Mouse (Mus musculus) left cerebral cortex, adult 2 months (tissue): ENCODE measurements around the gene Sema4g. TPM values are rescaled to one million over a fixed set of nuclear protein-coding genes. Genes with fewer than 3 reads are reported as not detected.
A peak's percentile ranks its signal among the peaks of the same experiment; 100 is the strongest.

Experiments used
- DNase-seq, 2 experiments: peaks; one replicate each; pipeline ENCODE4 v3.0.0; 2021 to 2022; ENCODE audit warnings: low spot score in 2 of 2, mixed read lengths in 1 of 2; ENCODE audit errors: extremely low spot score in 1 of 2
- H3K27ac ChIP-seq: fragments of 200-600 bp; 2 replicates; pipeline ENCODE4 v1.8.1; 2022
- H3K4me3 ChIP-seq: fragments of 200-600 bp; 2 replicates; pipeline ENCODE4 v1.8.1; 2022
- CTCF ChIP-seq: fragments of 200-600 bp; IDR thresholded peaks from 2 replicates; pipeline ENCODE4 v1.8.1; 2022; ENCODE audit warnings: antibody characterized with exemption, mild to moderate bottlenecking, moderate library complexity
- intact Hi-C: fragments of 180-260 bp; cut with DNase I; formaldehyde crosslinking; loops from one replicate; pipeline ENCODE4 v1.15.1; 2025
- total RNA-seq, 2 experiments: library from RNA; stranded (reverse); gene quantifications; 2 replicates each; pipeline ENCODE4 v1.2.3; 2021

Gene Sema4g
- total RNA-seq, 2 experiments from 2014 or later: 19.4 to 24.4 TPM

DNA sequence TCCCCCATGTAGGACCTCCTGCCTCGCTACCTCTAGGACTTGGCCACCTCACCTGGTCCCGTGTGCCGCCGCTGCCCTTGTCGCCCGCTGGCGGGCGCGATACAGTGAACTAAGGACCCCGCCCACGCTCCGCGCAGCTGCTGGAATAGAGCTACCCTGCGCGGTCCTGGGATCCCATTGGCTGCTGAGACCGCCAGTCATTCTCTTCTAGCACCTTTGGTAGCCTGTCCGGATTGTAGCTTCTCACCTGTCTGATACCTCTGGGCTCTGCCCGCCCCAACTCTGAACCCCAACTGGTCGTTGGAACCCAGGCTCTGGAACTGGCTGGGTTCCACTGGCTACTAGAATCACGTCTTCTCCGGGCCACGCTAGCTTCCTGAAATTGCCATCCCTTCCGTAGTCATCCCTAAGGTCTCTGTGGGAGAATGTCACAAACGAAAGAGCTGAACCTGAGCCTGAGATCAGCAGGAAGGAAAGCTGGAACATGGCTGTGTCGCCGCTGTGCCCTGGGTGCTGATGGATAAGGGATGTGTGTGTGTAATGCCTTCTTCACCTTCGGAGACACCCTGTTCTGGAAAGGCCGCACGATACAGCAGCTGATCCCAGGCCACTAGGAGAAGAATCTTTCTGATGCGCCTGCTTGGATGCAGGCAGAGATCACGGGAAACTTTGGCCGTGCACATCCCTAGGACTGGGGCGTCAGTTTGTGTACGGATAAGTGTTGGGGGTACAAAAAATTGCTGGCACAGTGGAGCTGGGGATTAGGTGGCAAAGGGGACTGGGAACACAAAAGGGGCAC, 57.8 kb downstream of the Sema4g start:
- intact Hi-C loops: no loop called here
- TF ChIP-seq CTCF: no peak; the same call in 1 of the 2 replicates
- Histone ChIP-seq H3K27ac (peak overlapping the region; percentile 98), H3K4me3 (peak overlapping the region; percentile 62)
- DNase-seq: peak; percentile 79 to 88

DNA sequence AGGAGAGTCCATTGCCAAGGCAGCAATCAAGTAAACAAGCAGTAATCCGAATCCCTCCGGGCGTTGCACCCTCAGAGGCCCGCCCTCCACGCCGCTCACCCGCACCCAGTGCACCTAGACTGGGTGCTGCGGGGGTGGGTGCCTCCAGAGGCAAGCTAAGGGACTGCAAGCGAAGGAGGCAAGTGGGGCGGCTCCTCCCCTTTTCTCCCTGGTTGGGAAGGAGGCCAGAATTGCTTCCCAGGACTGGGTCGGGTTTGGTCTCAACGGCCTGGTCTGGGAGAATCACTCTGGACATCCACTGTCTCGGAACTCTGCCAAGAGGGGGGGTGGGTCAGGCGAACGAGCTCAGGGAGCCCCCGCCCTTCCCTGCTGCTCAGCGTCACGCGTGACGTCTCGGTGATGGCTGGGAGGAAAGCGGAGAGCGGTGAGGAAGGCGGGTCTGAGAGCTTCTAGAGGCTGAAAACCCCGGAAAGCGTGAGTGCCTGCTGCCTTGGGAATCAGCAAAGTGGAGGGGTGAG, 58.6 kb downstream of the Sema4g start, which contains the start of gene Sfxn3:
TSS of gene Sfxn3 (plus strand) at position 87 of the 518 bp plus-strand sequence.
- intact Hi-C loops: no loop called here
- H3K4me3 ChIP-seq: peak within 1 kb of the TSS; percentile 62
- peak within 1 kb of the TSS; percentile 98 for H3K27ac ChIP-seq
- peak; percentile 91 to 93 for DNase-seq
- peak; percentile 84 for TF ChIP-seq CTCF

DNA sequence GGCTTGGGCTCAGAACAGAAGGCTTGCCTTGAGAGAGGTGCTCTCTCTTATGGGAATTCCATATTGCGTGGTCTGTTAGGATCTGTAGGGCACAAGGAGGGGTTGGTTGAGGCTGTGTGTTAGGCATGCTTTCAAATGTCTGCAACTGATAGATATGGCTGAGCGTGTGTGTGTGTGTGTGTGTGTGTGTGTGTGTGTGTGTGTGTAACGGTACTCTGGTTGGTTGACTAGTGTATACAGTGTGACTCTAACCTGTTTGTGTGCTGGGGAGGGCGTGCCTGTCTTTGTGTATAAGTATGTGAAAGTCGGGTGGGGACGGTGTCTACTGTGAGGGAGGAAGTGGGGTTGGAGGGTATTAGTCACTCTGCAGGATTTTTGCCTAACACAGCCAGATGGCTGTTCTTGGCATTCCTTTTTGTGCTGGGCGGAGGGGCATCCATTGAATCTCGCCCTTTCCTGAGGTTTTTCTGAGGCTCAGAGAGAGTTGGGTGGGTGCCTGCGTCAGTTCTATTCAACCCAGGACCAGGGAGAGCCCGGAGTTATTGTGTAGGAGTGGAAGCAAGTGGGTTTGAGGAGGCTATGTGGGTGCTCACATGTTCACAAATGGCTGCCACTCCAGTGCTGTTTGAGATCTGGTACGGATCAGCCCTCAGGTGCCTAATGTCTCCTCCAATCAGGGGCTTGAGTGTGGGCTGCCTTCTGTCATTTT, 59.2 kb downstream of the Sema4g start:
- intact Hi-C loops: loop anchor here (1.0 kb wide), 1 partner anchor 31 kb away; no protein-coding TSS in a partner anchor
- Histone ChIP-seq H3K27ac (peak overlapping the region; percentile 98), H3K4me3 (peak overlapping the region; percentile 62)
- DNase-seq: peak; percentile 76 to 81
- TF ChIP-seq CTCF: no peak

DNA sequence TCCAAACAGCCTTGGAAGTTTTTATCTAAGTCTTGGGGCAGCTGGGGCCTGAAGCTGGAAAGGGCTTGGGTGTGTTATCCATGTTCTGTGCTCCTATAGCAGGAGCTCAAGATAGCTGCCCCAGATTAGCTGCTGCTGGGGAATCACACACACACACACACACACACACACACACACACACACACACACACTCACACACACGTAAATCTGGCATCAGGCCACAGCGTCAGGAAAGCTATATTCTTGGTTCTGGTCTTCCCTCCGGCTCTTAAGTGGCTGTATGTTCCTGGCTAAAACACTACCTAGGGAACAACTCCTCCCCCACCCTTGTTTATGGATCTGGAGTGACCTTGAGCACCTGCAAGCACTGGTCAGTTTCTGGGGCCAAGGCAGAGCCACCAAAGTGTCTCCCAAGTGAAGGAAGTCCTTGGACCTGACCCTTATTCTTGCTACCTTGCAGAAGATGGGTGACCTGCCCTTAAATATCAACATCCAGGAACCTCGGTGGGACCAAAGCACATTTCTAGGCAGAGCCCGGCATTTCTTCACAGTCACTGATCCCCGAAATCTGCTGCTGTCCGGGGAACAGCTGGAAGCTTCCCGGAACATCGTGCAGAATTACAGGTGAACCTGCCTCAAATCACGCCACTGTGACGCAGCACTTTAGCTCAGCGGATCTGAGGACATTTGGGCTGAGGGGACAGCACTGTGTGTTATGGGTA, 59.9 kb downstream of the Sema4g start:
- intact Hi-C loops: loop anchor here (1.0 kb wide), 1 partner anchor 32 kb away; no protein-coding TSS in a partner anchor
- Histone ChIP-seq H3K4me3 (peak overlapping the region; percentile 62), H3K27ac (peak overlapping the region; percentile 98)
- TF ChIP-seq CTCF: no peak
- DNase-seq: no peak

DNA sequence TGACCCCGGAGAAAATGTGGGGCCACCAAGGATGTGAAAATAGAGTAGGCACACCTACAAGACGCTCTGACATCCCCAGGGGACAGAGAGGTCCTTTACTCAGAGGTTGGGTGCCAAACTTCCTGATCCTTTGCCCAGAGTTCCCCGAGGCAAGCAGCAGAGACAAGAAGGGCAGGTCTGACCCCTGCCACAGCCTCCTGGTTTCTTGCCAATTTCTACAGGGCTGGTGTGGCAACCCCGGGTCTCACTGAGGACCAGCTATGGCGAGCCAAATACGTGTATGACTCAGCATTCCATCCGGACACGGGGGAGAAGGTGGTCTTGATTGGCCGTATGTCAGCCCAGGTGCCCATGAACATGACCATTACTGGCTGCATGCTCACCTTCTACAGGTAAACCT, 60.6 kb downstream of the Sema4g start:
- peak overlapping the region; percentile 94 for H3K27ac ChIP-seq
- no peak for DNase-seq
- no peak for TF ChIP-seq CTCF
- peak overlapping the region; percentile 48 for H3K4me3 ChIP-seq
- intact Hi-C loops: no loop called here

Other genes starting within 250 kb of the Sema4g start
- under 1 TPM; 0.14 to 0.28 TPM for gene Pax2, start 233.1 kb upstream of the Sema4g start, total RNA-seq
- gene Slf2, start 58.0 kb upstream of the Sema4g start, total RNA-seq: 10 to 100 TPM; 37.2 to 41.8 TPM
- 10 to 100 TPM; 12.9 to 14.8 TPM for gene Twnk, start 16.6 kb downstream of the Sema4g start, total RNA-seq
- 10 to 100 TPM; 40.9 to 41.8 TPM for gene Mrpl43, start 17.3 kb downstream of the Sema4g start, total RNA-seq
- 10 to 100 TPM; 36.5 to 39.1 TPM for gene Lzts2, start 25.3 kb downstream of the Sema4g start, total RNA-seq
- 1 to 10 TPM; 5.2 to 6.1 TPM for gene Pdzd7, start 56.6 kb downstream of the Sema4g start, total RNA-seq
- gene Sfxn3, start 58.4 kb downstream of the Sema4g start, total RNA-seq: 100 to 1,000 TPM; 120 to 125 TPM
- gene Kazald1, start 86.1 kb downstream of the Sema4g start, total RNA-seq: 1 to 10 TPM; 4.3 to 5.5 TPM
- not detected for gene Tlx1, start 161.6 kb downstream of the Sema4g start, total RNA-seq
- not detected for gene Lbx1, start 246.7 kb downstream of the Sema4g start, total RNA-seq